Mouse (Mus musculus) adrenal gland, adult 18-20 months (tissue): ENCODE data around the gene Hoxd8. TPM values are rescaled to one million over a fixed set of nuclear protein-coding genes. Genes with fewer than 3 reads are reported as not detected.

Experiments
- DNase-seq, 2 experiments: peaks; one replicate each; pipeline ENCODE4 v3.0.0; 2021 to 2022; ENCODE audit warnings: low spot score in 2 of 2
- total RNA-seq, 2 experiments: library from RNA; stranded (reverse); gene quantifications; 1 replicate in 1 of 2; 2 replicates in 1 of 2; pipeline ENCODE4 v1.2.3; 2021

Hoxd8 gene
- total RNA-seq, 2 experiments from 2014 or later, result 24.6 to 36.4 TPM

DNA sequence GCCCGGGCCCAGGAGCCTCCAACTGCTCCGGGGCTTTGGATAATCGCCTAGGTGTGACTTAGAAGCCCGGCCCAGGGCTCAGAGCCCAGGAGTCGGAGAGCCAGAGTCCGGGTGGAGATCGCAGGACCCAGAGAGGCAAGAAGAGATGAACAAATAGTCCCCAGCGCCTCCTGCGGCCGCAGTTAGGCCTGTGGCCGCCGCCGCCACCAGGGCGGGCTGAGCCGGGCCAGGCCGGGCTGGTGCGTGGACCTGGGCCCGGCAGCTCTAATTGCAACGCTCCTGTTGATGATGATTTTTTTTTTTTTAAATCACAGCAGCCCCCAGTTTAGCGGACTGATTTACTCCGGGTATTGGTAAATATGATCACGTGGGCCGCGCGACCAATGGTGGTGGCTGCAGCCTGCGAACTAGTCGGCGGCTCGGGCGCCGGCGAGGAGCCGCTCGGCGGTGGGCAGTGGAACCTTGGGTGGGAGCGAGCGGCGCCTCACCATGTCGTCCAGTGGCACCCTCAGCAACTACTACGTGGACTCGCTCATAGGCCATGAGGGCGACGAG, 6.8 kb upstream of the Hoxd8 start, which contains the start of gene Hoxd9:
Gene Hoxd9 (plus strand): TSS at position 161 of the 555 bp plus-strand sequence.
- DNase-seq, result peak; percentile 67 to 76

DNA sequence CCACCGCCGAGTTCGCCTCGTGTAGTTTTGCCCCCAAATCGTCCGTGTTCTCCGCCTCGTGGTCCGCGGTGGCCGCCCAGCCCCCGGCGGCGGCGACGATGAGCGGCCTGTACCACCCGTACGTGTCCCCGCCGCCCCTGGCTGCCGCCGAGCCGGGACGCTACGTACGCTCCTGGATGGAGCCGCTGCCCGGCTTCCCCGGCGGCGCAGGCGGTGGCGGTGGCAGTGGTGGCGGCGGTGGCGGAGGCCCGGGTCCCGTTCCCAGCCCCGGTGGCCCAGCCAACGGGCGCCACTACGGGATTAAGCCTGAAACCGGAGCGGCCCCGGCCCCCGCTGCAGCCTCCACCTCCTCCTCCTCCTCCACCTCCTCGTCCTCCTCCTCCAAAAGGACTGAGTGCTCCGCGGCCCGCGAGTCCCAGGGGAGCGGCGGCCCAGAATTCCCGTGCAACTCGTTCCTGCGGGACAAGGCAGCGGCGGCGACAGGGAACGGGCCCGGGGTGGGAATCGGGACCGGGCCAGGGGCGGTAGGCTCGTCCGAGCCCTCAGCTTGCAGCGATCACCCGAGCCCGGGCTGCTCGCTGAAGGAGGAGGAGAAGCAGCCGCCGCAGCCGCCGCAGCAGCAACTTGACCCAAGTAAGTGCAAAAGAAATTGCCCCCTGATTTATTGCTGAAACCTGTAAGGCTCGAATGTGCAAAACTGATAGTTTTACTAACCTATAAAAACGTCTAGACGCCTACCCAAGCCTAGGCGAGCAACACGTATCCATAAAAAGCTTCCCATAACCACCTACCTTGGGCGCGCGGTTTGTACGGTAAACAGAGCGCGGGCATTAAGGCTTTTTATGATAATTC, 6.0 kb upstream of the Hoxd8 start:
- peak in 1 of 2 experiments; percentile 57 for DNase-seq

DNA sequence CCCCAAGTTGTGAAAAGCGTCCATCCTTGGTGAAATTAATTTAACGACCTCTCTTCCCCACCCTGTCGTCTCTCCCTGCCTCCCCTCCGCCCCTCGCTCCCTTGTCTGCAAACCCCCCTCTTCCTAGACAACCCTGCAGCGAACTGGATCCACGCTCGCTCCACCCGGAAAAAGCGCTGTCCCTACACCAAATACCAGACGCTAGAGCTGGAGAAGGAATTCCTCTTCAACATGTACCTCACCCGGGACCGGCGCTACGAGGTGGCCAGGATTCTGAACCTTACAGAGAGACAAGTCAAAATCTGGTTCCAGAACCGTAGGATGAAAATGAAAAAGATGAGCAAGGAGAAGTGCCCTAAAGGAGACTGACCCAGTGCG, 5.4 kb upstream of the Hoxd8 start:
- DNase-seq, result no peak

DNA sequence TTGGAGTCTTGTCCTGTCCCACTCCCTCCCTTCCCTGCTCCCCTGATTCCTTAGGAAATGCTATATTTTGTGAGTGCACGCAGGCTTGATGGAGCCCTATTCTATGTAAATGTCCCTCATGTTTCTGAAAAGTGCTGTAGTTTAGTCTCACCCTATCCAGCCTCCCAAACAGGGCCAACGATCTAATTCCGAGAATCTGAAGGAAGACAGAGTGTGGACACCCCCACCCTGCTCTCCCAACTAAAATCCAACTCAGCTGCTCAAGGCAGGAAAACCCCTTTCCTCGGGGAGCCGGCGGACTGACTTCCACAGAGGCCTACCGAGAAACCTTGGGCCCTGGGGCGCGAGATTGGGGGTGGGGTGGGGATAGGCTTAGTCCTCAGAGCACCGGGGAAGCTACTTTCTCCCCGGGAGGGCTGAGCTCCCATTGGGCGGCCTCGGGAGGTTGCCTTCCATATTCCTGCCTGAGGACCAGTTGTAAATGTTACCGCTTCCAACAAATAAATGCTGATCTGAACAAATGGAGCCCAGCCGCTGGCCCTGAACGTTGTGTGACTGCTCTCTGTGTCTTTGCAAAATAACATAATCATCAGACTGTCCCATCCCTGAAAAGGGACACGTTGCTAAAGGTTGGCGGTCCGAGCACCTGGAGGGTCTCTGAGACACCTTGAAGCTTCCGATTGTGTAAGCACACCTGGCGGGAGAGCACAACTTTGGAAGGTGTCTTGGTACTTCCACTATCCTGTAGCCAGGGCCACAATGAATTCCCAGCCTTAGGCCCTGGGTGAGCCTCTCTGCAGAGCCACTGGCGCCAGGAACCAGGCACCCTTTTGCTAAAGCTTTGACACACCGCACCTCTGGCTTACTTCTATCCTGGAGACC, 4.5 kb upstream of the Hoxd8 start:
- no peak for DNase-seq

DNA sequence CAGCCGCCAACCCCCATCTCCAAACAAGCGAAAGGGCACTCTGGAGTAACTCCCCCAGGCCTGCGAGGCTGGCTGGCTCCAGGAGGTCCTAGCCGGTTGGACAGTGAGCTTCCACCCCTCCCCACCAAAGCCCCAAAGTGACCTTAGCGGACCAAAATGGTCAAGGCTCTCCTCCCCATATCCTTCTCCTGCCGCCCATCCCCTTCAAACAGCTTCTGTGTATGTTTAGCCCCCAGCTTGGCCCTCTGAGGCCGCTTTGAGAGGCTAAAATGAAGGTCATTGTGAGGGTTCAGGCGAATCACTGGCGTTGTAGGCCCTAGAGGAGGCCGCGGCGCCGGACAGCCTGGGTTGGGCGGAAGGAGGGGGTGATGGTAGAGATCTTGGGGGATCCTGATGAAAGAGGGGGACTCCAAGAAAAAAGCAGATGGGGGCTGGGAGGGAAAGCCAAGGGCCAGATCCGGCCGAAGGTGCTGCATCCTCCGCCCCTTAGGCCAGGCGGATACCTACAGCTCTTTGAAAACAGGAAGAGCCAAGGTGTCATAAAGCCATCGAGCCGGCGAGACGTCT, 3.8 kb upstream of the Hoxd8 start:
- no peak for DNase-seq

DNA sequence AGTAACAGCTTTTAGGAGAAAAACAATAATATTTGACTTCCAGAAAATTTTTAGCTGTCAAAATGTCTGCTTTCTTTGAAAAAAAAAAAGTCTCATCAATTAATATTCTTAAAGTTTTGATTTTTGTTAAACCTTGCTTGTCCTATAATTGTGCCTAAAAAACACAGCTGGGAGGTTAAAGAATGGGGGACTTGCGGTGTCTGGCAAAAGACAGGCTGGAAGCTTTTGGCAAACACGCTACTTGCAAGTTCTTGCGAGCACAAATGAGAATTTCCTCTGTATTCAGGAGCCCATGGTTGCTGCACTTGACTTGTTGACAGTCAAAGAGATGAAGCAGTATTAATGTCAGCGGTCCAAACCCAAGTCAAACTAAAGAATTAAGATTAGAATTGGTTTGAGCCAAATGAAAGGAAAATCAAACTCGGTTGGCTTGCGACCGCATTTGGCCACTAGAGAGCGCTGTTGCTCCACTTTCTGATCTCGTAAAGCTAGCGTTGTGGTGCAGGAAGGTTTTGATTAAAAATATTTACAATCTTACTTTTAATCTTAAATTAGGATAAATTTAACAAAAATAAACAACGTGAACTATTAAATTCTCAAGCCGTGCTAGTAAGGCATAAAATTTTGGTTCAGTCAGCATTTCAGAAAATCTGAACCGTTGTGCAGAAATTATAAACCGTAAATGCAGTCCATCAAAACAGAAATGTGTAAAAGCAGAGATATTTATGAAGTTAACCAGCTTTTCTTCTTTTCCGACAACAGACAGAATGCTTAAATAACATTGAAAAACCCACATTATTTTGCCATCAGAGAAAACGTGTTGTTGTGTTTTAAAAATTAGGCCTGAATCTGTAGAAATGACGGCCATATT, 2.2 kb upstream of the Hoxd8 start:
- peak; percentile 82 to 84 for DNase-seq

DNA sequence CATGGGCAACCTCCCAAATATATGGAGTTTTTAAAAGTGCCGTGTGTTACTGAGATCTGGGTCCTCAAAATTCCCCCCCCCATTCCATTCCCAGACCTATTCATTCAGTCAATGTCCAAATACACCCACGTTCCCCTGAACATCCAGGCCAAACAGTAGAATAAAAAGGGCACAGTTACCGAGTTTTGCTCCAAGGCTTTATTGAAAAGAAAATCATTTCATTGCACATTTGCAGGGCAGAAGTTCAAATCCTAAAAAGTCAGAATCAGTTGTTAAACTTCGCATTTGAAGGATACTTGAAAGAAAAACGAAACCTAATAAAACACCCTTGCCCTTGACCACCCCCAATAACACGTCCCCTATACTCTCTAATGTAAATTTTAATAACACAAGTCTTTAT, 1.6 kb upstream of the Hoxd8 start:
- DNase-seq, result no peak

DNA sequence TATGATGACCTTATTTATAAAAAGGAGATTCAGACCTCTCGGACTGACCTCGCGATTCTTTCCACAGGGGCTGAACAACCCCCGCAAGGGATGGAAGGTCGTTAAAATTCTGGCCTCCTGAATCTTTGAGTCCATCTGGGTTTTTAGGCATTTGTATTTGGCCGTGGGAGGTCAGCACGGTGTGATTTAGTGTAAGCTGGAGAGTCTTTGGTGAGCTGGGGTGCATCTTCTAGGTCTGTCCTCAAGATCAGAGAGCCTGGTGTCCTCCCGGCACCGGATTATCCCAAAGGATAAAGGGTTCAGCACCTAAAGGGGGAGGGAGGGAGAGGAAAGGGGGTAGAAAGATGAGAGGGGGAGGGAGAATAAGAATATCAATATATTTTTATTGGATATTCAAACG, 1.1 kb upstream of the Hoxd8 start:
- DNase-seq, result no peak

DNA sequence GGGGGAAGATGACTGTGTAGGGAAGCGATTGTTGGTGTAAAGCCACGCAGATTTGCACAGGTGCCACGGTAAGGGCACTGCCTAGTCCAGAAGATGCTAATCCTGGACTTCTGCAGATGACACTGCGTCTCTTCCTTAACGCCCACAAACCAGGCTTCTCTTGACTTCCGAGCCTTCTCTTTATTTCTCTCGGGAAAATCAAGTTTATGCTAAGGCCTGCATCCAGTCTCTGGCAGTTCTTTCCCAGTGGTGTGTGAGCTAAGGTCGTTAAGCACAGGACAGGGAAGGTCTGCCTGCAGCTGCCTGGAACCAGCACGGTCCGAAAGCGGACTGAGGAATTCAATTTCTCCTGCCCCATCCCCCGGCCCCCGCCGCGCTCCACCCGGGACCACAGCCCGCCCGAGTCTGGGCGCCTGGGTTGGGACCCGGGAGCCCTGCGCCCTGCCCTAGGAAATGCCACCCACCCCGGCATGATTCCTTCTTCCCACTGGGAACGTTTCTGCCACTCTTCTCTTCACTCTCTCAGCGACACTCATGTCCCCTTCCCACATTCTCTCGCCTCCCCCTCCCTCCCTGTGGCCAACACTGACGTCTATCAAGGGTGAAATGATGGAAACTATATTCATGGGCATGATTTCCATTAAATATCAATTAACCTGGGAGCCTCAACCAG, 559 bp upstream of the Hoxd8 start:
- no peak for DNase-seq

DNA sequence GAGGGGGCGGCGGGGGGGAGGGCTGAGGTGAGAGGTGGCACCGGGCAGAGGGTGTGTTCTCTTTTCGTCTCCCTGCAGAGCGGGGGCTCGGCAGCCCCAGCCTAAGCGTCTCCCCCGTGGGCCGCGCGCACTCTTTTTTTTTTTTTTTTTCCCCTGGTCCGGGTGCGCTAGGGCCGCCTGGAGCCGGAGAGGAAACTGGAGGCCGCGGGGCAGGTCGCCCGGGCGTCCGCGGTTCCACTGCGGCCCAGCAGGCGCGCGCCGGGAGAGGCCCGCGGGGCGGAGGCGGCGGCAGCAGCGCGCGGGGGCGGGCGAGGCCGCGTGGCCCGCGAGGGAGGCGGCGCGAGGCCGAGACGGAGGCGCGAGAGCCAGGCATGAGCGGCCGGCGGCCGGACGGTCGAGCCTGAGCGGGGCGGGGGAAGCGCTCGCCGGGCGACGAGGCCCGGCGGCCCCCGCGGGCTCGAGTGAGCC, 618 bp downstream of the Hoxd8 start:
- peak; percentile 66 to 67 for DNase-seq

DNA sequence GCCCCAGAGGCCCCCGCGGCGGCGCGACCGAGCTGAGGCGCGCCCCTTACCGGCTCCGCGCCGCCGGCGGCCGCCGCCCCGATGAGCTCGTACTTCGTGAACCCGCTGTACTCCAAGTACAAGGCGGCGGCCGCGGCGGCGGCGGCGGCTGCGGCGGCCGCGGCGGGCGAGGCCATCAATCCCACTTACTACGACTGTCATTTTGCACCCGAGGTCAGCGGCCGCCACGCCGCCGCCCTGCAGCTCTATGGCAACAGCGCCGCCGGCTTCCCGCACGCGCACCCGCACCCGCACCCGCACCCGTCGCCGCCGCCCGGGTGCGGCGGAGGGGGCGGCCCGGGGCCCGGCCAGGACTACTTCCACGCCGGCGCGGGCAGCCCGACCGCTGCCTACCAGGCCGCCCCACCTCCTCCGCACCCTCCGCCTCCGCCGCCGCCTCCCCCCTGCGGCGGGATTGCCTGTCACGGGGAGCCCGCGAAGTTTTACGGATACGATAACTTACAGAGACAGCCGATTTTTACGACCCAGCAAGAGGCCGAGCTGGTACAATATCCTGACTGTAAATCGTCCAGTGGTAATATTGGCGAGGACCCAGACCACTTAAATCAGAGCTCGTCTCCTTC, 1.2 kb downstream of the Hoxd8 start:
- peak; percentile 69 to 76 for DNase-seq

DNA sequence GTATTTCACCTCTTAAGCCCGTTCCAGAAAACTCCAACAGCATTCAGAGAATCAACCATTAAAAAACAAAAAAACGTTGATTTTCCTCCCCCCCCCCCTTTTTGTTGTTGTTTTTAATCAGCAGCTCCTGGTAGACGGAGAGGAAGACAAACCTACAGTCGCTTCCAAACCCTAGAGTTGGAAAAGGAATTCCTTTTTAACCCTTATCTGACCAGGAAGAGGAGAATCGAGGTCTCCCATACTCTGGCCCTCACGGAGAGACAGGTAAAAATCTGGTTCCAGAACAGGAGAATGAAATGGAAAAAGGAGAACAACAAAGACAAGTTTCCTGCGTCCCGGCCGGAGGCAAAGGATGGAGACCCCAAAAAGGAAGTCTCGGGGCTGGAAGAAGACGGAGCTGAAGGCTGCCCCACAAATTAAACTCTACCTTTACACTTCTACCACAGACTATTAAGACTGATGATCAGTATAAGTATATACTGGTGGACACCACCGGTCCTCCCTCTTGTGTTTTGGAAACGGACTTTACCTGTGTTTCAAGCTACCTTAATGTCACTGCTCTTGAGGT, 2.1 kb downstream of the Hoxd8 start:
- no peak for DNase-seq

DNA sequence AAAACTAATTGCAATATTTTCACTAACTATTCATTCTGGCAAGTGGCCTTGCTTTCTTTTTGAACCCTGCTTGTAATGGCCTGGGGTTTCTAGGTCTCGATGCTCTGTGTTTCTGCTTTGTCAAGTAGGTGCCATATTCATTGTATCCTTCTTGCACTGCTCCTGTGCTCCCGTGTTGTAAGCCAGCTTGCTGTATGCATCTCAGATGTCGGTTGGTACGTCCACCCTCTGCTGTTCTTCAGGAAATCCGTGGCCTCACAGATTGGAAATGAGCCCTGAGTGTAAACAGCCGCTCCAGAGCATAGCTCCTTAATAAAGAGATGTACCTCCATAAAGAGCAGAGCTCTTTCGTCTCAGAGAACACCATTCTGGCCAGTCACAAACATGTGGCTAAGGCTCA, 3.2 kb downstream of the Hoxd8 start:
- no peak for DNase-seq

DNA sequence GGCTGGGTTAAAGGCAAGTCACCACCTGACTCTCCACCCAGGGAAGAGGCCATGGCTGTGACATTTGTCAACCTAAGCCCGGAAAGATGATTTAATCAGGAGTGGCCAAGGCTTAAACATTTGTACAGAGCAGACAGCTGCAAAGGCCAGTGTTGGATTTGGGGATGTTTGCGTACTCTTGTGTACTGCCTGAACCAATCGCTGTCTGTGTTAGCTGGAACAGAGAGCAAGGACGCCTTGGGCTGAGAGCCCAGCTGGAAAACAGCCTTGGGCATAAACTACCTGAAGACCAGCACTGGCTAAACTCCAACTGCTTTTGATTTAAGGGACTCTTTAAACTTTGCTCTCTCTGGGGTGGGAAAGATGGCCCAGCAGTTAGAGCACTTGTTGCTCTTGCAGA, 4.3 kb downstream of the Hoxd8 start:
- no peak for DNase-seq

DNA sequence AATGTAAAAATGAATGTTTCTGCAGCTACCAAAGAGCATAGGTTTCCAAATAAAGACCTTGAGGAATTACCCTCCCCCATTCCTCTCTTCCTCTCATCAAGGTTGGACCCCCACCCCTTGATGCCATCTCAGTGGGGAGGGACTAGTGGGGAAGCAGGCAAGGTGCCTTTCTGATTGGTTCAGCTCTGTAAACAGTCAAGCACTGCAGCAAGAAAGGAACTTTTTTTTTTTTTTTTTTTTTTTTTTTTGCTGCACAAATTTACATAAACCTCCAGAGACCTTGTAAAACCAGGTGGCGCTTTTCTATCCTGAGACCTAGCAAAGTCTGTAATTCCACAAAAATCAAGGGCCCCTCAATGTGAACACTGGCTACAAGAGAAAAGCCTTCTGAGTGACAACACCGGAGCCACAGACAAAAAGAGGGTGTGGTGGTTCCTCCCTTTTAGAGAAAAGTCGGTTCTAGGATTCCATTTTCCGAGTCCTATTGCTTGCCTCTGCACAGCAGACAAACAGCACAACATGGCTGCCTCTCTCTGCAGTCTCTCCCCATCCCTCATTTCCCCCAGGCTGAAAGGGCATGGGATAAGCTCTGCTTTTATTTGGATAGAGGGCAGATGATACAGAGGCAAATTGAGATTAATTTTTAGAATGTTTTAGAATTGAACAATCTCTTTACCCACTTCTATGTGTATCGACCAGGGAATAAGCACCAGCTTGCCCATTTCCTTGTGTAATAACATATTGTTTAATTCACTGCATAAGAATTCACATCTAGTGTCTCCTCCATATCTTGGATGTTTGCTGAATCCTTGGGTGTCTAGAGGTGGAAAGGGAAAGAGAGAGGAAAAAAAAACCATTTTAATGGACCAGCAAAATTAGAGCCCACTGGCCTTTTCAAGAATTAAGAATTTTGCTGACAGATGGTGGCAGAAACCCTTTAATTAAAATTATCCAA, 5.3 kb downstream of the Hoxd8 start:
- DNase-seq, result no peak

DNA sequence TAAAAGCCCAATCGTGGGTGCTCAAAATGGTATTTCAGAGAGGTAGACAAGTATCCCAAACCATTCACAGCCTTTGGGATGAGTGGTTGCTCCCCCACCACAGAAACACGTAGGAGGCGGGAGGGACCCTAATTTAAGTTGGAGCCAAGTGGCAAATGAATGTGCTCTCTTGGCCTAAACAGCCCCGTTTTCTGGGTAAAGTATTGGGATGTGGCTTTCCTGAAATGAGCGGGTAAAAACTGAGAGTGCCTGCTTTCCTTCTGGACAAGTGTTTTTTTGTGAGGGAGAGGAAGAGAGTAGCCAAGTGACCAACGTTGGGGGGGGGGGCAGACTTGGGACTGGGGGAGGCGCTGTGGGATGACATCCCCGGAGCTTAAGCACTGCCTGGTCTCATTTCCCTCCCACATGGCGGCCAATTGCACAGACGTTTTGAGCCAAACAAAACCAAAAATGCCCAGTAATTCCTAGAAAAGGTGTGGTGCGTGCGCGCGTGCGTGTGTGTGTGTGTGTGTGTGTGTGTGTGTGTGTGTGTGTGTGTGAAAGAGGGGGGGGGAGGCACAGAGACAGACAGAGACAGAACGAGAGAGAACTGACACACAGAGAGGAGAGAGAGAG, 6.6 kb downstream of the Hoxd8 start:
- DNase-seq, result no peak
